Mouse (Mus musculus): ENCODE measurements at regions not wholly inside any gene's neighbourhood (a gene's known extent, or its start where the extent isn't known, plus 50 kb on each side); places are given as distances from the start of the nearest gene placed in this dataset.

- TF ChIP-seq CTCF (IDR thresholded peaks at IDR 0.05; ENCODE audit: low read depth) (no peak), EP300 (IDR thresholded peaks at IDR 0.05; ENCODE audit: low read depth) (no peak)
Measured at GRCm38 (mm10) chr8:33052017-33052416, 376.5 kb upstream of the 5930422O12Rik start.

Measured in liver, postnatal 0 days (tissue).